Mouse (Mus musculus) lung, embryonic 16.5 days (tissue): ENCODE measurements around the gene Myo18a. TPM values are rescaled to one million over a fixed set of nuclear protein-coding genes. Genes with fewer than 3 reads are reported as not detected.

Experiments
- ATAC-seq: fragments of 200-750 bp; cut with Nextera tagmentation; 2 replicates; pipeline ENCODE4 v1.8.0; 2017; ENCODE audit warnings: low read depth, mild to moderate bottlenecking, moderate library complexity
- H3K27ac ChIP-seq: fragments of 300-500 bp; sonication (generic); 2 replicates; pipeline ENCODE4 v1.5.1; 2014; ENCODE audit warnings: mild to moderate bottlenecking, control low read depth, low read length
- H3K27me3 ChIP-seq: fragments of 300-500 bp; sonication (generic); 2 replicates; pipeline ENCODE4 v1.6.1; 2014; ENCODE audit warnings: low read depth, low read length, mixed read lengths; ENCODE audit not compliant: control insufficient read depth, insufficient read depth
- H3K36me3 ChIP-seq: fragments of 300-500 bp; sonication (generic); 2 replicates; pipeline ENCODE4 v1.6.1; 2014; ENCODE audit warnings: low read length; ENCODE audit not compliant: control insufficient read depth, insufficient read depth
- H3K4me1 ChIP-seq: fragments of 300-500 bp; sonication (generic); replicated peaks from 2 replicates; pipeline ENCODE4 v1.6.1; 2014; ENCODE audit warnings: low read length, mixed read lengths; ENCODE audit not compliant: control insufficient read depth, insufficient read depth
- H3K4me2 ChIP-seq: fragments of 300-500 bp; sonication (generic); 2 replicates; pipeline ENCODE4 v1.6.1; 2014; ENCODE audit warnings: low read depth, low read length, control low read depth
- H3K4me3 ChIP-seq: fragments of 300-500 bp; sonication (generic); 2 replicates; pipeline ENCODE4 v1.5.1; 2014; ENCODE audit warnings: mild to moderate bottlenecking, low read length, control low read depth
- H3K9ac ChIP-seq: fragments of 300-500 bp; sonication (generic); 2 replicates; pipeline ENCODE4 v1.6.1; 2014; ENCODE audit warnings: low read length, control low read depth
- H3K9me3 ChIP-seq: fragments of 300-500 bp; sonication (generic); 2 replicates; pipeline ENCODE4 v1.6.1; 2016; ENCODE audit warnings: low read length; ENCODE audit not compliant: control insufficient read depth
- WGBS: fragments of 180-500 bp; shearing (Covaris S2); extraction: QIAGEN DNeasy Blood & Tissue Kit; methylation state at CpG from one replicate; pipeline ENCODE4 v1.1.7; 2014; 5-methylcytosine and 5-hydroxymethylcytosine counted together
- polyA plus RNA-seq: library from polyadenylated mRNA; unstranded; fragments of >200 nt; fragmentation: Nextera tagmentation; extraction: Ambion mirVana; gene quantifications from 2 replicates; pipeline ENCODE4 v1.2.1, GENCODE M21; 2015

Myo18a gene
- polyA plus RNA-seq, 1 experiment from 2014 or later, result 39.0 TPM

GRCm38 (mm10) chr11:77875269-77875668, 112.2 kb downstream of the Myo18a start:
- ATAC-seq, result no peak
- Histone ChIP-seq H3K36me3 (no peaks in the 10 kb centered on the region), H3K27ac (no peak overlapping the region), H3K4me3 (no peak overlapping the region), H3K9me3 (no peaks in the 10 kb centered on the region), H3K4me2 (no peak overlapping the region), H3K27me3 (no peaks in the 10 kb centered on the region), H3K9ac (no peak overlapping the region), H3K4me1 (peaks cover 11% of the 10 kb centered on the region)
- 64% methylated on average over 5 of the region's 5 CpGs for WGBS

- H3K27ac ChIP-seq, result no peak overlapping the region
- H3K4me2 ChIP-seq, result no peak overlapping the region
- ATAC-seq, result no peak; the same call in 1 of the 2 replicates
Measured at GRCm38 (mm10) chr11:77875847-77876759, 113.1 kb downstream of the Myo18a start.

DNA sequence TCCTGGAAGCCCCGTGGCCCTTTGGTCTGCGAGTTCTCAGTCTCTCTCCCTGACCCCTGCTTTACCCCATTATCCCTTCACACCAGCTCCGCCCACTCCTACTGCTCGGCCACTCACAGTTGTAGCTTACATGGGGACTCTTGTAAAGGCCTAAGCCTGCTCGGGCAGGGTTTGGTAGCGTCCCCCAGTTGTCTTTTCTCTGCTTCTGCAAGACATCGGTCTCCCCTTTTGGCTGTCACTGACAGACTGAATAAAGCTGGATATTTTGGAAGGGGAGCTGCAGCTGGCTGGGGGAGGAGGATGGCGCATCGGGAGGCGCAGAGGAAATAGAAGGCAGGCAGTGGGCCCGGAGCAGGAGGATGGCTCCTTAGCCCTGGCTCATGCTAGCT, 113.7 kb downstream of the Myo18a start:
- peaks cover 11% of the 10 kb centered on the region for H3K4me1 ChIP-seq
- ATAC-seq, result no peak
- H3K9me3 ChIP-seq, result no peaks in the 10 kb centered on the region
- WGBS, result 52% methylated on average over 11 of the region's 11 CpGs
- no peak overlapping the region for H3K27ac ChIP-seq
- H3K9ac ChIP-seq, result no peak overlapping the region
- H3K27me3 ChIP-seq, result no peaks in the 10 kb centered on the region
- H3K4me3 ChIP-seq, result no peak overlapping the region
- no peaks in the 10 kb centered on the region for H3K36me3 ChIP-seq
- H3K4me2 ChIP-seq, result no peak overlapping the region

More at GRCm38 (mm10) chr11:77875847-77876759, 113.1 kb downstream of the Myo18a start:
- Histone ChIP-seq H3K9me3 (no peaks in the 10 kb centered on the region), H3K36me3 (no peaks in the 10 kb centered on the region), H3K9ac (no peak overlapping the region), H3K4me1 (peaks cover 11% of the 10 kb centered on the region), H3K27me3 (no peaks in the 10 kb centered on the region), H3K4me3 (no peak overlapping the region)
- 49% methylated on average over 26 of the region's 26 CpGs for WGBS

GRCm38 (mm10) chr11:77884524-77885245, 121.6 kb downstream of the Myo18a start:
- H3K4me3 ChIP-seq, result no peak overlapping the region
- H3K9ac ChIP-seq, result no peak overlapping the region
- H3K27ac ChIP-seq, result no peak overlapping the region
- ATAC-seq, result no peak
- no peaks in the 10 kb centered on the region; the same call in 1 of the 2 replicates for H3K4me1 ChIP-seq
- 57% methylated on average over 10 of the region's 10 CpGs for WGBS
- no peaks in the 10 kb centered on the region for H3K9me3 ChIP-seq
- H3K27me3 ChIP-seq, result no peaks in the 10 kb centered on the region
- H3K36me3 ChIP-seq, result no peaks in the 10 kb centered on the region
- no peak overlapping the region for H3K4me2 ChIP-seq

GRCm38 (mm10) chr11:77885246-77885575, 122.2 kb downstream of the Myo18a start:
- Histone ChIP-seq H3K36me3 (no peaks in the 10 kb centered on the region), H3K9me3 (no peaks in the 10 kb centered on the region), H3K27ac (no peak overlapping the region), H3K27me3 (no peaks in the 10 kb centered on the region), H3K4me1 (no peaks in the 10 kb centered on the region; the same call in 1 of the 2 replicates), H3K9ac (no peak overlapping the region), H3K4me2 (no peak overlapping the region), H3K4me3 (no peak overlapping the region)
- WGBS, result 53% methylated on average over 8 of the region's 8 CpGs
- ATAC-seq, result no peak

DNA sequence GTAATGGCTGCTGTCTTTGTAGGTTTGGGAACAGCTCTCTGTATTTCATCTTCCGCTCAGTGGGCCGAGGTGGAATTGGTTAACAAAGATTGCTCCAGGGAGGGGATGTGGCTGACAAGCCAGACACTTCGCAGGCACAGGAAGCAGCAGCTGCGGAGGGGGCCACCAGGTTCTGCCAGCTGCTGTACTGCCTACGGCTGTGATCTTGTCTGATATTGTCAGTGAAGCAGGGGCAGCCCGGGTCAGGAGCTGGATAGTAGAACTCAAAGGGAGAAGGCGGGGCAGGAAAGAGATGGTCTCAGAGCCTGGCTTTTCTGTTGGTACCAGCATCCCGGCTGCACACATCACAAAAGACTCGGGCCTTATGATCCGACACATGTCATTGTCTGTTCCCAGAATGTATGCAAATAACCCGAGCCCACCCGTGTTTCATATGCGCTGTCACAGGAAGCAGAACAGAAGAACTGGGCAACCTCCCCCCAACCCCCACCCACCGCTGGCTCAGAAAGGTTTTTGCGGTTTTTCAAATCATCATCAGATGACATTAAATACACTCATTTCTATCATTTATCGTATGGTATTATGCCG, 124.4 kb downstream of the Myo18a start:
- WGBS, result 45% methylated on average over 17 of the region's 17 CpGs
- 0 out of 2 replicates have a peak, but pooled peaks have one; percentile 22 for ATAC-seq

GRCm38 (mm10) chr11:77888846-77889245, 125.8 kb downstream of the Myo18a start:
- 74% methylated on average over 5 of the region's 5 CpGs for WGBS
- ATAC-seq, result no peak
- Histone ChIP-seq H3K4me2 (no peak overlapping the region), H3K27me3 (no peaks in the 10 kb centered on the region), H3K4me1 (peaks cover 10% of the 10 kb centered on the region), H3K9ac (no peak overlapping the region), H3K27ac (no peak overlapping the region), H3K4me3 (no peak overlapping the region), H3K9me3 (no peaks in the 10 kb centered on the region), H3K36me3 (no peaks in the 10 kb centered on the region)

More for the DNA sequence above, 124.4 kb downstream of the Myo18a start:
- no peak overlapping the region for H3K4me2 ChIP-seq
- H3K4me1 ChIP-seq, result no peaks in the 10 kb centered on the region; the same call in 1 of the 2 replicates
- H3K9me3 ChIP-seq, result no peaks in the 10 kb centered on the region
- H3K27me3 ChIP-seq, result no peaks in the 10 kb centered on the region
- H3K9ac ChIP-seq, result no peak overlapping the region
- no peak overlapping the region for H3K27ac ChIP-seq
- H3K36me3 ChIP-seq, result no peaks in the 10 kb centered on the region
- H3K4me3 ChIP-seq, result no peak overlapping the region

GRCm38 (mm10) chr11:77889484-77889883, 126.4 kb downstream of the Myo18a start:
- no peak for ATAC-seq
- WGBS, result 9% methylated on average over 1 of the region's 2 CpGs

More at GRCm38 (mm10) chr11:77889484-77889883, 126.4 kb downstream of the Myo18a start:
- Histone ChIP-seq H3K9me3 (no peaks in the 10 kb centered on the region), H3K4me1 (peaks cover 16% of the 10 kb centered on the region), H3K4me2 (no peak overlapping the region), H3K4me3 (no peak overlapping the region), H3K27me3 (no peaks in the 10 kb centered on the region), H3K9ac (no peak overlapping the region), H3K27ac (no peak overlapping the region), H3K36me3 (no peaks in the 10 kb centered on the region)
